Mouse (Mus musculus) liver, adult 2 months (tissue): ENCODE measurements at regions not wholly inside any gene's neighbourhood (a gene's known extent, or its start where the extent isn't known, plus 50 kb on each side); places are given as distances from the start of the nearest gene placed in this dataset.

Experiments used
- CTCF ChIP-seq: fragments of 200-500 bp; IDR thresholded peaks from 2 replicates; pipeline ENCODE4 v1.5.1; 2011; ENCODE audit warnings: low read depth, low read length, control low read depth
- POLR2A ChIP-seq: fragments of 200-500 bp; IDR thresholded peaks from 2 replicates; pipeline ENCODE4 v1.6.1; 2011; ENCODE audit warnings: low read length, control low read depth; ENCODE audit not compliant: insufficient read depth; ENCODE audit errors: extremely low read depth

- no peak for TF ChIP-seq POLR2A
- TF ChIP-seq CTCF: no peak
These were observed 200.6 kb downstream of the Xxylt1 start for GRCm38 (mm10) chr16:30880682-30881081.
